Mouse (Mus musculus) adrenal gland, postnatal 10 days (tissue): ENCODE measurements around the gene Mfsd10. TPM values are rescaled to one million over a fixed set of nuclear protein-coding genes. Genes with fewer than 3 reads are reported as not detected.

Experiments used
- DNase-seq: peaks from one replicate; pipeline ENCODE4 v3.0.0; 2021; ENCODE audit warnings: mixed read lengths
- long read RNA-seq, 2 experiments: library from polyadenylated mRNA; stranded (forward); transcript quantifications; one replicate each; pipeline ENCODE4 v2.0.0; 2021
- total RNA-seq, 2 experiments: library from RNA; stranded (reverse); gene quantifications; 2 replicates each; pipeline ENCODE4 v1.2.3; 2021

Mfsd10 gene
- total RNA-seq: 10 to 100 TPM; 36.1 to 53.6 TPM
- long read RNA-seq, experiment 1, transcript Mfsd10-202 (13 exons, 1,906 nt): minor isoform, 9 of 75 reads
- long read RNA-seq, experiment 1, transcript Mfsd10-203 (13 exons, 1,754 nt): minor isoform, 7 of 75 reads
- long read RNA-seq, experiment 1, transcript Mfsd10-201 (13 exons, 1,907 nt): major isoform, 27 of 75 reads
- long read RNA-seq, experiment 1, partial matches to known transcripts: 9 of 75 reads
- long read RNA-seq, experiment 1, other reads (novel, unspliced or antisense): 23 of 75 reads
- long read RNA-seq, experiment 2, transcript Mfsd10-202 (13 exons, 1,906 nt): minor isoform, 8 of 50 reads
- long read RNA-seq, experiment 2, transcript Mfsd10-201 (13 exons, 1,907 nt): major isoform, 18 of 50 reads
- long read RNA-seq, experiment 2, partial matches to known transcripts: 0 of 50 reads
- long read RNA-seq, experiment 2, other reads (novel, unspliced or antisense): 19 of 50 reads

DNA sequence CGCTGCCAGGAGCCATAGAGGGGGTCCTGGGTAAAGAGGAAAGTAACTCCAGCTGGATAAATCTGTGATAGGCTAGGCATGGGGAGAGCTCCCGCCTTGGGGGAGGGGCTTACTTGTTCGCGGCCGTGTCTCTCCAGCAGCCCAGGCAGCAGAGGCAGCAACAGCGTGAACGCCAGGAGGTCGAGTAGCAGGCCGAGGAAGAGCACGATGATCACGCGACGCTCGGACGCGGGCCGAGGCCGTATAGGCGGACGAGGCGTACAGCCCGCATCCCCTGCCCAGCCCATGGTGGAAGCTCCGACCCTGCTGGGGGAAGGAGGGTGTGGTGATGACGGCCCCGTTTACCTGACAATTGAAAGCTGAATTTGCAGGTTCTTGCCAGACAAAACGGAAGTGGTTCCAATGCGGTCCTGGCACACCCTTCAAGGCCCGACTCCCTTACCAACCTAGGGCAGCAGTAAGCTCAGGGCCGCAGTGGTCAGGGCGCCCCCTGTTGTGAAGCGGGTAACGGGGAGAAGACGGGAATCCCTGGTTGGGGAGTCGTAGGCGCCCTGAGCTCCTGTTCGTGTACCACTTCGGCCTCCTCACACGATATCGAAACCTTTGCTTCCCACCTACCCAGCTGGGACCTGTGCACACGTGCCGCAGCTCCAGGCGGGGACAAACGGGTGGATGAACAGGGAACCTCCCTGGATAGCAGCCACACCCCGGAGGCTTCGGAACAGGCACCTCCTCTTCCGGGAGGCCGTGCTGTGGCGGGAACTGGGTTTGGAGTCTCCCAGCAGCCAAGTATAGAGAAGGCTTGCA is at the start of gene Mfsd10:
Mfsd10 (minus strand) TSS at position 732 of the 807 bp plus-strand sequence.
- DNase-seq: peak; percentile 91

- DNase-seq: no peak
These were observed 33.3 kb upstream of the Mfsd10 start for GRCm38 (mm10) chr5:34670280-34670679.

DNA sequence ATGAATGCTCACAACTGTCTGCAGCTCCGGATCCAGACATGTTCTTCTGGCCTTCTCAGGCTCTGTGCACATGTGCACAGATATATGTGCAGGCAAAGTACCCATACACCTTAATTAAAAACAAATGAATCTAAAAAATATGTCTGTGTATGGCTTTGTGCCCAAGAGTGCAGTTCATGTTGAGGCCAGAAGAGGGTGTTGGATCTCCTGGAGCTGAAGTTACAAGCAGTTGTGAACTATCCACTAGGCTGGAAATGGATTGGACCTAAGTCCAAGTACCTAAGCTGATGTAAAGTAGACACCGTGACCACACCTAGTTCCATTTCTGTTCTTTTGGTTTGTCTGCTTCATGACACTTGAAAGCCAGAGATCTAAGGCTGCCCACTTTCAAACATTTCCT is 32.5 kb upstream of the Mfsd10 start:
- DNase-seq: no peak

- DNase-seq: no peak
These were observed 26.2 kb upstream of the Mfsd10 start for GRCm38 (mm10) chr5:34663231-34663630.

- no peak for DNase-seq
These were observed 24.9 kb upstream of the Mfsd10 start for GRCm38 (mm10) chr5:34661909-34662308.

DNA sequence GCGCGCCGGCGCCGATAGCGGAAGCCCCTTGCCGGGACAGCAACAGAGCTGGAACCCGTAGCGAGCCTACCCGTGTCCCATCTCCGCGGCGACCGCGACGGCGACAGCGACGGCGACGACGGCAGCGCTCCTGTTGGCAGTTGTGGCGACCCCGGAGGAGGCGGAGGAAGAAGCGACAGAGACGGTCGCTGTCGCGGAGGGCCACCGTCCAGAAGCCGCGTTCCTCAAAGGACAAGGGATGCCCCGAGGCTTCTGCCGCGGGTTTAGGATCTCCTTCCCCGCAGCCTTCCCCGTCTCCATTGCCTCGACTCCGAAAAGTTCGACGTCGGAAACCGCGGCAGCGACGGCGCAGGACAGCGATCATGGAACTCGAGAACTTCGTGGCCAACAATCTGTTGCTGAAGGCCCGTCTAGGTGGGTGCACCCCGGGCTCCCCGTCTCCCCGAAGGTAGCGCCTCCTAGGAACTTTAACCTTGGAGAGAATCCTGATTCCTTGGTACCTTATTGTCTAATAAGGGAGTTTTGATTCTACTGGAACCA is 23.6 kb upstream of the Mfsd10 start:
- DNase-seq: no peak

DNA sequence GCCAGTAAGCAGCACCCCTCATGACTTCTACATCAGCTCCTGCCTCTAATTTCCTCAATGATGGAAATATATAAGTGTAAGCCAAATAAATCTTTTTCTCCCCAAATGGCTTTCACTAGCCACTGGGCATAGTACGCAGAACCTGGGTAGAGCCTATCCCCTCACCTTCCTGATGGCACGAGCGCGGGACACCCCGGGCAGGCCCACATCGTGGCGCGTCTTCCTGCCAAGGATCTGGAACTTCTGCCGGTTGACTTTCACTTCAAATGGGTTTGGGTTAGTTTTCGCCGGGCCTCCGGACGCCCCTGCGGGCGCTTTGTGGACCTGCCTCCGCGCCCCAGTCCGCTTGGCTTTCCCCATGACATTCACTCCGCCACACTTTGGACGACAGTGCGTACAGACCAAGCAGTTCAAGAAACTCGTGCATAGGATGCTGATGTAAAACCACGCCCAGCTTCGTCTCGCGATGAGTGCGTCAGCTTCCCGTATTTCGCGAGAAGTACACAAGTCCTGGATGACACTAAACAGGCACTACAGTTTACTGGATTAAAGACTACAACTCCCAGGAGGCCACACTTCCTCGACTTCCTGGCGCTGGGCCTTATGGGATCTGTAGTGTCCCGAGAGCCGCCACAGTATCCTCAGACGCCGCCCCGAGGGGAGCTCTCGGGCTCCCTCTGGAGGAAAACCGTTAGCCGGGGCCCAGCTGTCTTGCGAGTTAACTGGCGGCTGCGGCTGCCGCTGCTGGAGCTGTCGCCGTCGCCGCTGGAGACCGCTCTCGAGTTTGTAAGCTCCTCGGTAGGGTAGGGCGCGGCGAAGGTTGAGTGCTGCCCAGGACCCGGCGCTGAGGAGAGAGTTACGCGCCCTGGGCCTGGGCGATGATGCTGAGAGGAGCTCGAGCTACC is 22.9 kb upstream of the Mfsd10 start, which contains the start of the genes Nop14 and Grk4:
Nop14 (minus strand) TSS at position 463 of the 905 bp plus-strand sequence.
Grk4 (plus strand) TSS at position 694 of the 905 bp plus-strand sequence.
- peak; percentile 99 for DNase-seq

DNA sequence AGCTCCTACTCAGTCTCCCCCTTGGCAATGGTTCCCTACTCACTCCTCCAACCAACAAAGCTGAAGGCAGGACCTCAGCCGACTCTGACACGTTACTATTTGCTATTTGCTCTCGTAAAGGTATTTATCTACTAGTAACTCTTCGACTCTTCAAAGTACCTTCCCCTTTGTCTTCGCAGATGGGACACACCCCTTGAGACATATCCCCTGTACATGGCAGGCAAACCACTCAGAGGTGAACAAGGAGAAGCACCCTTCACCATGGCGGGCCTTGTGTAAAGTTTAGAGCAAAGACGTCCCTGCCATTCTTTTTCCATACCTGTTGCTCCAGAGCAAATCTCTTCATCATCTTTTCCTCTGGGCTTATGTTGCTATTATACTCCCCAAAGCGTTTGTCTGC is 20.5 kb upstream of the Mfsd10 start:
- DNase-seq: no peak

DNA sequence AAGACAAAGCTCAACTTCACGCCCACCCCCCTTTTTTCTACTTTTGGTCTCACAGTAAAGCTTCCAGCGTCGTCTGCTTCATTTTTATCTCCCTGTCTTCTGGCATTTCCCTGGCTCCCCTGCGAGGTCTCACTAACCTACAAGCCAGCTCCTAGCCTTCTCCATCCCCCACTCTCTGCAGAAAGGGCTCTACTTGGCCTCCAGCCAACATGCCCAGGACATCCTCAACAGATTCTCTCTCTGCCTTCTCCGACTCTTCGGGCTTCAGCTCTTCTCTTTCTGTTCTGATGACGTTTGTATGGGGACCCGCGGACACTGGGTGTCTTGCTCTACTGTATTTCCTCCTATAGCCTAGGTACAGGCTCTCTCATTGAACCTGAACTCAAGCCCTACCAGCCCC is 17.9 kb upstream of the Mfsd10 start:
- peak; percentile 18 for DNase-seq

DNA sequence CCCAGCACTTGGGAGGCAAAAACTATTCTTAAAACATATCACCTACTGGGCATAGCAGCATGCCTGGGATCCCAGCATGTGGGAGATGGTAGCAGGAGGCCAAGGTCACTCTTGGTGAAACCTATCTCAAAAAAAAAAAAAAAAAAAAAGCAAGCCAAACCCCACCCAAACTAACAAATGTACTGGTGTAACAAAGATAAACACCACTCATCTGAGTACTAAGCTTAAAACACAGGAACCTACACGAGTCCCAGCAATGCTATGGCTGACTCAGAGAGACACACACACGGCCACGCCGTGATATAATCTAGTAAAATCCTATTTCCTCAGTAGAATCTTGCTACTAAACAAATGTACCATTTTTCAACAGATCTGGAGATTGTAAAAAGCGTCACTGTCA is 15.9 kb upstream of the Mfsd10 start:
- DNase-seq: no peak

- DNase-seq: peak; percentile 76
These were observed 10.6 kb upstream of the Mfsd10 start for GRCm38 (mm10) chr5:34647581-34647980.

DNA sequence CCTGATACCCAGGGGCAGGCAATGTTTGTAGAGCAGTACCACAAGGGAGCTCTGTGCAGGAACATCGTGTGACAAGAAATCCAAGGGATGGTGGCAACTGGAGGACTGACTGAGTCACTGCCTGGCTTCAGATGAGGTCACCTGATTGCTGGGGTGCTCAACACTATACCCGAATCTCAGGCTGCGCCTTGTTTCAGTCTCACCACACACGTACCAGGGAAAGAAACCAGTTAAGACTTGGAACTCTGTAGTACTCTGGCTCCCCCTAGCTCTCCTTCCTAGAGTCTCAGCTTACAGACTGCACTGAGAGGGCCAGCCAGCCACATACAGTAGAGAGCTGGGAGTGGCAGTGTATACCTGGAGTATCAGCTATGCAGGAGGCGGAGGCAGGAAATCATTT is 5.9 kb upstream of the Mfsd10 start:
- peak; percentile 45 for DNase-seq

GRCm38 (mm10) chr5:34641991-34642390 is 5.0 kb upstream of the Mfsd10 start:
- no peak for DNase-seq

GRCm38 (mm10) chr5:34637591-34638156 is 662 bp upstream of the Mfsd10 start:
- DNase-seq: no peak

DNA sequence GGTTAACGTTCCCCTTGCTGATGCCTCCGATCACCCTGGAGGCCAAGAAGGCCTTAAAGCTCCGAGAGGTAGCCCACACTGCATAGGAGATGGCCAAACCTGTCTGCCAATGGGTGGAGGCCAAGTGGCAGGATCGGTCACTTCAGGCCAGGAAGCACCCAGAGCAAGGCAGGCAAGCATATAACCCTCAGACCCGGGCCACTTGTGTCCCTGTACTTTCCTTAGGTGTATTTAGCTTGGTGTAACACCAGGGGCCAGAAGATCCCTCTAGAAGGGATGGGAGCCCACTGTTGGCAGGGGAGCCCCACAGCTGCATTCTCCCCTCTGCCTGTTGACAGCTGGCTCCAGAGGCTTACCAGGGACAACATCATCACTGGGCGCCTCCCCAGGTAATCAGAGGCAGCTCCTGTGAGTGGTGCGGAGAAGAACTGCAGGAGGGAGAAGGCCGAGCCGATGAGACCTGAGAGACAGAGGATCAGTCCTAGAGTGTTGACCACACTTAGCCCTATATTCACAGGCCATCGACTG is 1.3 kb downstream of the Mfsd10 start:
- no peak for DNase-seq

- no peak for DNase-seq
These were observed 2.1 kb downstream of the Mfsd10 start for GRCm38 (mm10) chr5:34634746-34635400.

DNA sequence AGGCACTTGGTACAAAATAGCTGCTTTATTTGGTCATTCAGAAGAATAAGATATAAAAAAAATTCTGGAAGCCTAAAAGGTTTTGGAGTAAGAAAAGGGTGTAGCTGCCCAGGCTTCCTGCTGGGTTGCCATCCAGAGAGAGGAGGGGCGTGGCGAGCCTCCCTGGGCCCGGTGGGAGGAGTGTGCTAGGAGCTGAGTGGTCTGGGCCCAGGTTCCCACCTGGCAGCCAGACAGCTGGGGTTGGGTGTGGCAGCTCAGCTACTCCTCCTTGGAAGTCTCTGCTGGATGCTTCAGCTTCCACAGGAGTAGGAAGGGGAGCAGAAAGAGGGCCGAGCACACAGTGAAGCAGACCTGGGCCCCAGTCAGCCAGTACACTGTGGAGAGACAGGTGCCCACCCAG is 3.4 kb downstream of the Mfsd10 start:
- peak; percentile 11 for DNase-seq

DNA sequence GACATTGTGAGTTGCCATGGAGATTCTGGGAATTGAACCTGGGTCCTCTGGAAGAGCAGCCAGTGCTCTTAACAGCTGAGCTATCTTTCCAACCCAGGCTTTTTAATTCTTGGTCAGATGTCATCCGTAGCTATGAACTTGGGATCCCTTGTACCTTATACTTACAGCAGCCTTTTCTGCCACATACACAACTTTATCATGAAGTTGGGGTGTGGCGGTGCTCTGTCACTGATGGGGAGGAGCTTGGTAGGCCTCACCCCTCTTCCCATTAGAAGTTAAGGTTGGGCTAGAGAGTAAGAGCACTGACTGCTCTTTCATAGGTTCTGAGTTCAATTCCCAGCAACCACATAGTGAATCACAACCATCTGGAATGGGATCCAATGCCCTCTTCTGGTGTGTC is 4.0 kb downstream of the Mfsd10 start:
- DNase-seq: no peak

- no peak for DNase-seq
These were observed 27.0 kb downstream of the Mfsd10 start for GRCm38 (mm10) chr5:34609966-34610365.

- no peak for DNase-seq
These were observed 28.8 kb downstream of the Mfsd10 start for GRCm38 (mm10) chr5:34608226-34608625.
